Mouse (Mus musculus) liver, embryonic 14.5 days (tissue): ENCODE measurements at regions not wholly inside any gene's neighbourhood (a gene's known extent, or its start where the extent isn't known, plus 50 kb on each side); places are given as distances from the start of the nearest gene placed in this dataset.

Experiments used
- CTCF ChIP-seq: IDR thresholded peaks from 2 replicates; pipeline ENCODE4 v1.5.1; 2016; ENCODE audit warnings: antibody characterized with exemption, low read depth, control low read depth
- EP300 ChIP-seq: IDR thresholded peaks from 2 replicates; pipeline ENCODE4 v1.6.1; 2016; ENCODE audit warnings: antibody characterized with exemption, low read depth

- TF ChIP-seq CTCF (no peak), EP300 (peak; percentile 69)
Observed at GRCm38 (mm10) chr19:60399425-60399824, 68.7 kb downstream of the Prlhr start.
